Mouse (Mus musculus): ENCODE data around the gene Sdsl. TPM values are rescaled to one million over a fixed set of nuclear protein-coding genes. Genes with fewer than 3 reads are reported as not detected.
"Not testable (repeated sequence)": the region's sequence is repeated elsewhere in the genome, so short reads cannot be mapped to it uniquely, and the experiment has no call there.

Gene Sdsl
- polyA plus RNA-seq, 1 experiment from 2014 or later = 6.7 TPM

DNA sequence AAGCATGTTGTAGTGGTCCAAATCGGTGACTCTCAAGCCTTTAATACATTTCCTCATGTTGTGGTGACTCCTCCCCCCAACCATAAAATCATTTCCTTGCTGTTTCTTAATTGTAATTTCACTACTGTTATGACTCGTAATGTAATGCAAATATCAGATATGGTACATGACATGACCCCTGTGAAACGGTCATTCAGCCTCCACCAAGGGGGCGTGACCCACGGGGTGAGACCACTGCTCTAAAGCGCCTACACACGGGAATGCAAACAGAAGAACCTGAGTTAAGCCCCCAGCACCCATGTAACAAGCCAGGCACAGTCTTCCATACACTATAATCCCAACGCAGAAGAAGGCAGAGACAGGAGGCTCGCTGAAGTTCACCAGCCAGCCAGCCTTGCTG lies 33.2 kb upstream of the Sdsl start:
- no peak for ATAC-seq (ENCODE audit: low FRiP score)
- WGBS = 72% methylated on average over 9 of the region's 9 CpGs
- Histone ChIP-seq H3K27me3 (no peaks in the 10 kb centered on the region), H3K4me3 (no peak overlapping the region), H3K4me1 (replicated peaks) (peaks cover 40% of the 10 kb centered on the region), H3K36me3 (no peaks in the 10 kb centered on the region), H3K27ac (no peak overlapping the region), H3K9me3 (no peaks in the 10 kb centered on the region), H3K9ac (no peak overlapping the region), H3K4me2 (no peak overlapping the region)

DNA sequence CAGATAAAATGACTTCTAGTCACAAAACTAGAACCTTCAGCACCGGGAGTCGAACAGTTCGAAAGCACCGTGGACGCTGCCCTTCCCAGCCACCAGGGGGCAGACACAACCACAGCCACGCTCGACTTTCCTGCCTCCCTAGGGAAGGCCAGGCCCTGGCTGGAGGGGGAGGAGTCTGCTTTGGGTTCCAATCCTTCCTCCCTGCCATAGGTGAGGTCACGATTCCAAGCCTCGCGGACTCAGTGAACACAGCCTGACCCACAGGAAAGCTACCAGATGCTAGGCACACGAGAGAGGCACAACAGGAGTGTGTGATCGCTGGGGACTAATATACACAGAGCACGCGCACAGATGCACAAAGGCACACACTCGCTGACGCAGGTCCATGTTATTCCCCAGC lies 32.8 kb upstream of the Sdsl start:
- H3K9ac ChIP-seq = no peak overlapping the region
- peaks cover 36% of the 10 kb centered on the region for H3K4me1 ChIP-seq (replicated peaks)
- H3K9me3 ChIP-seq = no peaks in the 10 kb centered on the region
- no peaks in the 10 kb centered on the region for H3K27me3 ChIP-seq
- no peak for ATAC-seq (ENCODE audit: low FRiP score)
- 24% methylated on average over 16 of the region's 16 CpGs for WGBS
- no peak overlapping the region for H3K4me2 ChIP-seq
- H3K4me3 ChIP-seq = no peak overlapping the region
- no peaks in the 10 kb centered on the region for H3K36me3 ChIP-seq
- H3K27ac ChIP-seq = no peak overlapping the region

DNA sequence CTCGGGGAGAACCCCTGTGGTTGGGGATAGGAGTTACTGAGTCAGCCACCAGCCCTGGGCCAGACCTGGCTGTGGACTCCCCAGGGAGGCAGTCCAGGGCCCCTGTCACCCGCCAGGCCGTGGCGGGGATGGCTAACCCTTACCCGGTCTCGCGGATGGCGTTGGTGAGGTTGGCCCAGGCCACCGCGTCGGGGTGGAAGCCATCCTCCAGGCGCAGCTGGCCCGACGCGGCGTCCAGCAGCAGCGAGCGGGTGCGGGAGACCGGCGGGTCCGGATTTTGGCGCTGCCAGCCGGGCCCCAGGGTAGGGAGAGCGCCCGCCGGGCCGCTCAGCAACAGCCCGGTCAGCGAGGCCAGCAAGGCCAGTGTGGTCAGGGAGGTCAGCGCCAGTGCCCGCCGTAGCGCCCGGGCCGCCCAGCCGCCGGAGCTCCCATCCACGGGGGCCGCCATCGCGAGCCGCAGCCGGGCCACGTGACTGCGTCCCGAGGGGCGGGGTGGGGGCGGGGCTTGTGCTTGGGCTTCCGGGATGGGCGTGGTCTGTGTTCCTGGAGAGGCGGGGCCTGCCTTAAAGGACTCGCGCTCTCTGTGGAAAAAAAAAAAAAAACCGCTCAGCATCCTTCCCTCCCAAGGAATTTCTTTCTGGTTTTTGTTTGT lies 30.7 kb upstream of the Sdsl start, which contains the start of gene Plbd2:
TSS of gene Plbd2 (minus strand) at position 482 of the 652 bp plus-strand sequence.
- H3K27me3 ChIP-seq = no peaks in the 10 kb centered on the region
- peak within 1 kb of the TSS; percentile 96 for H3K9ac ChIP-seq
- peak within 1 kb of the TSS; percentile 96 for H3K4me2 ChIP-seq
- H3K36me3 ChIP-seq = peaks cover 8% of the 10 kb centered on the region
- H3K4me1 ChIP-seq (replicated peaks) = peaks cover 31% of the 10 kb centered on the region
- H3K4me3 ChIP-seq = peak within 1 kb of the TSS; percentile 92
- WGBS = under 1% methylated on average over 53 of the region's 55 CpGs
- no peak within 1 kb of the TSS for H3K27ac ChIP-seq
- peak; percentile 69 for ATAC-seq (ENCODE audit: low FRiP score)
- H3K9me3 ChIP-seq = no peaks in the 10 kb centered on the region

DNA sequence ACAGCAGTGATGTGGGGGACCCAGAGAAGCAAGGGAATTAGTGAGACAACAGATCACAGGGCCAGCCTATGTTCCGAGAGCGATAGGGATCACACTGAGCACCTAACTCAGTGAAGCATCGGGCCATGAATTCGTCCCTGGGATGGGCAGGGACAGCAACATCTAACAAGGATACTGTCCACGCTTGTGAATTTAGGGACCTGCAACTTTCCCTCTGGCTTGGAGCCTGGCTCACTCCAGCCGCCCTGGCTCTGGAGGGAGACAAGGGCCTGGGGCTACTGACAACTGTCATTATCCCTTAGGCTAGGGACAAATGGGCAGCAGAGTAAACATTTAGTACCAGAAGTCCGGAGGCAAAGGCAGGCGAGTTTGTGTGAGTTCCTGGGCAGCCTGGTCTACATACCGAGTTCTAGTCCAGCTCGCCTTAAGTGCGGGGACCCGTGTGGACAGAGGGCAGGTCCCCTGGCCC lies 30.1 kb upstream of the Sdsl start:
- H3K36me3 ChIP-seq = peaks cover 11% of the 10 kb centered on the region
- no peaks in the 10 kb centered on the region for H3K9me3 ChIP-seq
- WGBS = 6% methylated on average over 12 of the region's 12 CpGs
- peak overlapping the region; percentile 96 for H3K4me2 ChIP-seq
- 0 out of 2 replicates have a peak, but pooled peaks have one; percentile 32 for ATAC-seq (ENCODE audit: low FRiP score)
- no peak overlapping the region for H3K27ac ChIP-seq
- H3K9ac ChIP-seq = peak overlapping the region; percentile 96
- H3K4me1 ChIP-seq (replicated peaks) = peaks cover 31% of the 10 kb centered on the region
- H3K4me3 ChIP-seq = peak overlapping the region; percentile 92
- no peaks in the 10 kb centered on the region for H3K27me3 ChIP-seq

DNA sequence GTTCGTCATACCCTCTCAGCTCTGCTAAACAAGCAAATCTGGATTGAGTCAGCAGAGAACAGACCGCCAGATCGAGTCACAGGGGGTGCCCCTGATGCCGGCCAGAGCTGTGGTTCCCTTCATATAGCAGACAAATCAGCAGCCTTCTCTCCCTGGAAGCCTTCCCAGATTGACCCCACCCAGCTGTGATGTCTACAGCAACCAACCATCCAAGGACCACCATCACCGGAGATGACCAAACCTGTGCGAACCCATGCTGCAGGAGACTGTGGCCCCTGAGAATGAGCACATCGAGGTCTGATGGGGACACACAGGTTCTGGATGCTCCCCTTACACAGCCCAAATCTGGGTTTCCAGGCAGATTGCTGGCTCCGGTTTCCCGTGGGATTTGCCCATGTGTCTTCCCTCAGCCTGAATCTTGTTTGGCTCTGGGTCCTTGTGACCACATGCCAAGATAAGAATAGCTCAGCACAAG lies 29.6 kb upstream of the Sdsl start:
- no peak for ATAC-seq (ENCODE audit: low FRiP score)
- H3K4me2 ChIP-seq = peak overlapping the region; percentile 96
- peak overlapping the region; percentile 92 for H3K4me3 ChIP-seq
- H3K9ac ChIP-seq = peak overlapping the region; percentile 96
- H3K27ac ChIP-seq = no peak overlapping the region
- H3K9me3 ChIP-seq = no peaks in the 10 kb centered on the region
- peaks cover 13% of the 10 kb centered on the region for H3K36me3 ChIP-seq
- no peaks in the 10 kb centered on the region for H3K27me3 ChIP-seq
- H3K4me1 ChIP-seq (replicated peaks) = peaks cover 27% of the 10 kb centered on the region
- WGBS = 70% methylated on average over 9 of the region's 9 CpGs

DNA sequence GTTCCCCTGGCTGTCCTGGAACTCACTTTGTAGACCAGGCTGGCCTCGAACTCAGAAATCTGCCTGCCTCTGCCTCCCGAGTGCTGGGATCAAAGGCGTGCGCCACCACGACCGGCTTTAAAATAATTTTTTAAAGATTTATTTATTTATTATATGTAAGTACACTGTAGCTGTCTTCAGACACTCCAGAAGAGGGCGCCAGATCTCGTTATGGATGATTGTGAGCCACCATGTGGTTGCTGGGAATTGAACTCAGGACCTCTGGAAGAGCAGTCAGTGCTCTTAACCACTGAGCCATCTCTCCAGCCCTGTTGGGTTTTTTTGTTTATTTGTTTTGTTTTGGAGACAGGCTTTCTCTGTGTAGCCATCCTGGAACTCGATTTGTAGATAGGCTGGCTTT lies 28.0 kb upstream of the Sdsl start:
- Histone ChIP-seq H3K4me1 (replicated peaks) (peaks cover 21% of the 10 kb centered on the region), H3K36me3 (peaks cover 24% of the 10 kb centered on the region)
- ATAC-seq (ENCODE audit: low FRiP score); H3K9ac ChIP-seq; H3K4me3 ChIP-seq; H3K4me2 ChIP-seq; H3K9me3 ChIP-seq; H3K27me3 ChIP-seq; H3K27ac ChIP-seq: not testable (repeated sequence)
- 86% methylated on average over 9 of the region's 9 CpGs for WGBS

DNA sequence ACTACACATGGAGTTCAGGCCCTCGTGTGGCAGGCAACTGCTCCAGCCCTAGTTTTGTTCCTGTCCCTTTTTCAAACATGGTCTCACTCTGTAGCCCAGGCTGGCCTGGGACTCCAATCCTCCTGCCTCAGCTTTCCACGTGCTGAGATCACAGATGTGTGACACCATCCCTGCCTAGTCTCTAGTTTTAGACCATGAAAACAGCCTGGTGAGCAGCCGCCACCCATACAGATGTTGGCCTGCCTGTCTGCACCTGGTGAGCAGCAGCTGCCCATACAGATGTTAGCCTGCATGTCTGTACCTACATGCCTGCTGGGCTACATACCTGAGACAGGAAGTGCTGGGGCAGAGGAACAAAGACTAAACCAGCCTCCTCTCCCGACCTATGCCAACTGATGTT lies 26.6 kb upstream of the Sdsl start:
- ATAC-seq (ENCODE audit: low FRiP score) = no peak
- H3K4me2 ChIP-seq = no peak overlapping the region
- WGBS = 81% methylated on average over 4 of the region's 4 CpGs
- no peak overlapping the region for H3K27ac ChIP-seq
- H3K36me3 ChIP-seq = peaks cover 32% of the 10 kb centered on the region
- no peaks in the 10 kb centered on the region for H3K27me3 ChIP-seq
- peaks cover 27% of the 10 kb centered on the region for H3K4me1 ChIP-seq (replicated peaks)
- H3K9me3 ChIP-seq = no peaks in the 10 kb centered on the region
- H3K9ac ChIP-seq = no peak overlapping the region
- H3K4me3 ChIP-seq = no peak overlapping the region

DNA sequence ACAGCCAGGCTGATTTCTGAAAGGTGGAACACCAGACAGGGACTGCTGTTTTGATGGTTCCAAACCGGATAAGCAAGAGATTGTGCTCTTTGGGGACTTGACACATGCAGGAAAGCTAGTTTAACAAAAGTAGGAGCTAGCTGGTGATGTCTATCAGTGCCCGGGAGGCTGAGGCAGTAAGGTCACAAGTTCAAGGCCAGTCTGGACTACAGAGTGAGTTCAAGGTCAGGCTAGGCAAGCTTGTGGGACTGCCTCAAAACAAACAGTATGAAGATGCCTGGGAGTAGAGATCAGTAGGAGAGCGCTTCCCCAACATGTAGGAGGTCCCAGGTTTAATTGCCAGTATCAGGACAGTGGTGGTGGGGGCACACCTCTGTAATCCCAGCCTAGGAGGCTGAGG lies 24.5 kb upstream of the Sdsl start:
- Histone ChIP-seq H3K9ac (no peak overlapping the region), H3K9me3 (no peaks in the 10 kb centered on the region), H3K36me3 (peaks cover 53% of the 10 kb centered on the region), H3K27ac (no peak overlapping the region), H3K4me3 (no peak overlapping the region), H3K4me1 (replicated peaks) (peaks cover 27% of the 10 kb centered on the region), H3K27me3 (no peaks in the 10 kb centered on the region), H3K4me2 (no peak overlapping the region)
- 94% methylated on average over 3 of the region's 3 CpGs for WGBS
- no peak for ATAC-seq (ENCODE audit: low FRiP score)

DNA sequence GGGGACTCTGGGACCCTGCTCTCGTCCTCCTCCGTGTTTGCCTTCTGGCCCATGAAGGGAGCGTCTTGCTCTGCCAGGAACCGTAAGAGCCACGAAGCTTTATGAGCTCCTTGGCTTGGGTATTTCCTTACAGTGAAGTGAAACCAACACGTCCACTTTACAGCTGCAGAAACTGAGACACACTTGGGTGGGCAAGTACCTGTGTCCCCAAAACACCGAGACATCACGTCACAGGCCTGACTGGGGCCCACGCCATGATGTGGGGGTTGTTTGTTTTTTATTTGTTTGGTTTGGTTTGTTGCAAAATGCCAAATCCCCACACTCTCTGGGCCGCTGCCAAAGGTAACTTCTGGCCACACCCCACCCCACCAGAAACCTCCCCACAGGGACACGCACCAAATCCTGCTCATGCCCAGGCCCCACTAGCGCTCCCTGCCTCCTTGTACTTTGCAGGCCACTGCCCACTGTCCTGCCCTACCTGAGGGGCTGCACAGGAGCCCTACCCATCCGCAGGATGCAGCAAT lies 23.2 kb upstream of the Sdsl start:
- peaks cover 26% of the 10 kb centered on the region; the same call in 1 of the 2 replicates for H3K4me1 ChIP-seq (replicated peaks)
- H3K36me3 ChIP-seq = peaks cover 59% of the 10 kb centered on the region
- H3K4me2 ChIP-seq = no peak overlapping the region
- no peak for ATAC-seq (ENCODE audit: low FRiP score)
- no peaks in the 10 kb centered on the region for H3K27me3 ChIP-seq
- no peak overlapping the region for H3K27ac ChIP-seq
- WGBS = 94% methylated on average over 13 of the region's 13 CpGs
- H3K9ac ChIP-seq = 0 out of 2 replicates have a peak overlapping the region, but pooled peaks have one; percentile 8
- no peak overlapping the region for H3K4me3 ChIP-seq
- no peaks in the 10 kb centered on the region for H3K9me3 ChIP-seq

DNA sequence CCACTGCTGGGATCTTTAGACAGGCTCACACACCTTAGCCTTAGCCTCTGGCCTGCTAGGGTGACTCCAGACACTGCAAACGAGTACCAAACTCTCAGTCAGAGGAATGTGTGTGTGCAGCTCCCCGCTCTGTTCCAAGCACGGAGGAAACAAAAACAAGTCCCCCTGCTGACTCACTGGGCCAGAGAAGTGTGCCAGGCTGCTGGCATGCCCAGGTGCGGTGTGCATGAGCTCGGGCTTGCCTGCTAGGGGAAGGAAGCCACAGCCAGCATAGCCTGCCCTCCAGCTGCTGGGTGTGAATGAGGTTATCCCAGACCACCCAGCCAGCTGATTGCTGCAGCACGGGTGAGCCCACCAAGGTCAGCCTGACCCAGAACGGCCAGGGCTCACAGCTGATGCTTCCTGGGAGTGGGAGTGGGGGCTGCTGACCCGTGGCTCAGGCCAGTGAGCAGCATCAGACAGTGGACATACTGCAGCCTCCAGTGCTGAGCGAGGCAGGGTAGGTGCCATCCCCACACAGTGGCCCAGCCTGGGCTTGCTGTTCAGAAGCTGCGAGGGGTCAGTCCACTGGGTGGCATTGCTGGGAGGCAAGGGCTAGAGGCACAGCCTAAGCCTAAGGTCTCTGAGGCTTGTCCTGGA lies 22.6 kb upstream of the Sdsl start:
- H3K4me3 ChIP-seq = no peak overlapping the region
- no peak overlapping the region for H3K4me2 ChIP-seq
- no peak overlapping the region for H3K27ac ChIP-seq
- H3K9me3 ChIP-seq = no peaks in the 10 kb centered on the region
- 0 out of 2 replicates have a peak overlapping the region, but pooled peaks have one; percentile 8 for H3K9ac ChIP-seq
- ATAC-seq (ENCODE audit: low FRiP score) = no peak
- H3K36me3 ChIP-seq = peaks cover 61% of the 10 kb centered on the region
- WGBS = 80% methylated on average over 10 of the region's 10 CpGs
- peaks cover 30% of the 10 kb centered on the region; the same call in 1 of the 2 replicates for H3K4me1 ChIP-seq (replicated peaks)
- no peaks in the 10 kb centered on the region for H3K27me3 ChIP-seq

DNA sequence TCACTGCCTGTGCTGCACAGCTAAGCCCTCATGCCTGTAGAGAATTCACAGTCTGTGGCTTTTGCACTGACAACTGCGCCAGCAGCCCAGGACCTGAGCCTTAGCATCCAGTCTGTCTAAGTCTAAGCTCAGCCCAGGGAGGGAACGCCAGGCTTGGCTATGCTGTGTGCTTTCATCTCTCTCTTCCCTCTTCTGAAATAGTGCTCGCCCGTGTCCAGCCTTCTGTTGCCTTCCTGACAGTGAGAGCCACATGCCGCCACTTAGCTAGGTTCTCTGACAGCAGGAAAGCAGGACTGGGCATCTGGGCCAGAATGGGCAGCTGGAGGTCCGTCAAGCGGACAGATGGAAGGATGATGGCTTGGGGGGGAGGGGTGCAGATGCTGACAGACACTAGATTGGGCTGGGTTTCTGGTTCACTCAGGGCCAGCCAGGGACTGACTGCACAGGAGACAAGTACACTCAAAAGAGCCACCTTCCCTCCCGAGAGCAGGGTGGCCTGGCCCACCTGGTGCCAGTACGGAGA lies 21.3 kb upstream of the Sdsl start:
- H3K4me1 ChIP-seq (replicated peaks) = peaks cover 30% of the 10 kb centered on the region; the same call in 1 of the 2 replicates
- no peak for ATAC-seq (ENCODE audit: low FRiP score)
- no peak overlapping the region for H3K4me2 ChIP-seq
- peak overlapping the region; percentile 35; the same call in 1 of the 2 replicates for H3K9ac ChIP-seq
- 66% methylated on average over 9 of the region's 9 CpGs for WGBS
- H3K27ac ChIP-seq = 0 out of 2 replicates have a peak overlapping the region, but pooled peaks have one; percentile 6
- peaks cover 66% of the 10 kb centered on the region for H3K36me3 ChIP-seq
- no peaks in the 10 kb centered on the region for H3K9me3 ChIP-seq
- no peak overlapping the region for H3K4me3 ChIP-seq
- no peaks in the 10 kb centered on the region for H3K27me3 ChIP-seq

DNA sequence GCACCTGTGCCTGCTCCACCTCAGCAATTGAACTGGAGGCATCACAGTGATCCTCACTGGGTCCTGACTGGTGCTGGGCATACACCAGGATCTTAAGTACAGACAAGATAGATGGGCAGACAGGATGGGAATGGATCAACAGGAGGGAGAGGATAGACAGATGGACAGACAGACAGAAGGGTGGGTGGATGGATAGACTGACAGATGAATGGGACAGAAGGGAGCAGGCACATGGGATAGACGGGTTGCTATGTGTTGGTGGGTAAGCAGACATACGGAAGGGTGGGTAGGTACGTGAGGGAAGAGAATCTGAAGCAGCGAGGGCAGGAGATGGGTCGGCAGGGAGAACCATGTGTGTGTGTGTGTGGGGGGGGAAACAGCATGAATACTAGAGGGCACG lies 20.8 kb upstream of the Sdsl start:
- Histone ChIP-seq H3K36me3 (peaks cover 66% of the 10 kb centered on the region), H3K9me3 (no peaks in the 10 kb centered on the region), H3K27me3 (no peaks in the 10 kb centered on the region), H3K4me1 (replicated peaks) (peaks cover 30% of the 10 kb centered on the region; the same call in 1 of the 2 replicates), H3K4me3 (no peak overlapping the region), H3K4me2 (no peak overlapping the region), H3K9ac (no peak overlapping the region), H3K27ac (no peak overlapping the region)
- WGBS = 90% methylated on average over 6 of the region's 6 CpGs
- no peak for ATAC-seq (ENCODE audit: low FRiP score)

Measured in hindbrain, embryonic 13.5 days (tissue).